Mouse (Mus musculus): ENCODE results near the gene Kdm2b. TPM values are rescaled to one million over a fixed set of nuclear protein-coding genes. Genes with fewer than 3 reads are reported as not detected.

Gene Kdm2b
- polyA plus RNA-seq, 1 experiment from 2014 or later: 108 TPM

- Histone ChIP-seq H3K9ac (no peak overlapping the region), H3K27me3 (no peaks in the 10 kb centered on the region), H3K4me1 (no peaks in the 10 kb centered on the region), H3K36me3 (replicated peaks) (peaks cover 70% of the 10 kb centered on the region), H3K9me3 (no peaks in the 10 kb centered on the region), H3K4me2 (no peak overlapping the region), H3K27ac (0 out of 2 replicates have a peak overlapping the region, but pooled peaks have one; percentile 6), H3K4me3 (replicated peaks) (no peak overlapping the region)
- WGBS: 49% methylated on average over 5 of the region's 5 CpGs
- ATAC-seq (ENCODE audit: low FRiP score): 0 out of 2 replicates have a peak, but pooled peaks have one; percentile 36
Measured at GRCm38 (mm10) chr5:122881313-122881712, 108.3 kb downstream of the Kdm2b start.

- Histone ChIP-seq H3K36me3 (replicated peaks) (peaks cover 71% of the 10 kb centered on the region), H3K9ac (no peak overlapping the region)
- 95% methylated on average over 37 of the region's 37 CpGs for WGBS
Measured at GRCm38 (mm10) chr5:122880241-122880980, 109.2 kb downstream of the Kdm2b start.

GRCm38 (mm10) chr5:122876671-122877070 lies 113.0 kb downstream of the Kdm2b start:
- no peaks in the 10 kb centered on the region for H3K9me3 ChIP-seq
- 81% methylated on average over 3 of the region's 3 CpGs for WGBS

More at GRCm38 (mm10) chr5:122880241-122880980, 109.2 kb downstream of the Kdm2b start:
- Histone ChIP-seq H3K9me3 (no peaks in the 10 kb centered on the region), H3K4me1 (no peaks in the 10 kb centered on the region), H3K27me3 (no peaks in the 10 kb centered on the region), H3K4me2 (no peak overlapping the region), H3K4me3 (replicated peaks) (no peak overlapping the region), H3K27ac (no peak overlapping the region)
- no peak for ATAC-seq (ENCODE audit: low FRiP score)

GRCm38 (mm10) chr5:122874359-122874758 lies 115.3 kb downstream of the Kdm2b start:
- Histone ChIP-seq H3K4me2 (no peak overlapping the region), H3K36me3 (replicated peaks) (peaks cover 62% of the 10 kb centered on the region)
- WGBS: 88% methylated on average over 3 of the region's 3 CpGs

More at GRCm38 (mm10) chr5:122876671-122877070, 113.0 kb downstream of the Kdm2b start:
- Histone ChIP-seq H3K36me3 (replicated peaks) (peaks cover 74% of the 10 kb centered on the region), H3K4me1 (no peaks in the 10 kb centered on the region), H3K4me2 (no peak overlapping the region), H3K27me3 (no peaks in the 10 kb centered on the region), H3K9ac (no peak overlapping the region), H3K27ac (no peak overlapping the region), H3K4me3 (replicated peaks) (no peak overlapping the region)
- ATAC-seq (ENCODE audit: low FRiP score): no peak

GRCm38 (mm10) chr5:122873573-122873972 lies 116.0 kb downstream of the Kdm2b start:
- H3K36me3 ChIP-seq (replicated peaks): peaks cover 58% of the 10 kb centered on the region
- 79% methylated on average over 2 of the region's 2 CpGs for WGBS

More at GRCm38 (mm10) chr5:122874359-122874758, 115.3 kb downstream of the Kdm2b start:
- Histone ChIP-seq H3K9ac (no peak overlapping the region), H3K9me3 (no peaks in the 10 kb centered on the region), H3K4me3 (replicated peaks) (no peak overlapping the region), H3K27me3 (no peaks in the 10 kb centered on the region), H3K27ac (no peak overlapping the region), H3K4me1 (no peaks in the 10 kb centered on the region)
- ATAC-seq (ENCODE audit: low FRiP score): no peak

GRCm38 (mm10) chr5:122872626-122873025 lies 117.0 kb downstream of the Kdm2b start:
- WGBS: 89% methylated on average over 3 of the region's 3 CpGs
- Histone ChIP-seq H3K9ac (no peak overlapping the region), H3K36me3 (replicated peaks) (peaks cover 58% of the 10 kb centered on the region), H3K4me1 (no peaks in the 10 kb centered on the region), H3K27ac (no peak overlapping the region), H3K9me3 (no peaks in the 10 kb centered on the region), H3K4me2 (no peak overlapping the region), H3K27me3 (no peaks in the 10 kb centered on the region), H3K4me3 (replicated peaks) (no peak overlapping the region)
- no peak for ATAC-seq (ENCODE audit: low FRiP score)

More at GRCm38 (mm10) chr5:122873573-122873972, 116.0 kb downstream of the Kdm2b start:
- H3K27ac ChIP-seq: no peak overlapping the region
- H3K9ac ChIP-seq: no peak overlapping the region
- H3K9me3 ChIP-seq: no peaks in the 10 kb centered on the region
- no peak overlapping the region for H3K4me3 ChIP-seq (replicated peaks)
- no peak for ATAC-seq (ENCODE audit: low FRiP score)
- H3K4me2 ChIP-seq: no peak overlapping the region
- no peaks in the 10 kb centered on the region for H3K27me3 ChIP-seq
- no peaks in the 10 kb centered on the region for H3K4me1 ChIP-seq

- no peak for ATAC-seq (ENCODE audit: low FRiP score)
- Histone ChIP-seq H3K36me3 (replicated peaks) (peaks cover 52% of the 10 kb centered on the region), H3K9me3 (no peaks in the 10 kb centered on the region), H3K9ac (no peak overlapping the region), H3K4me3 (replicated peaks) (no peak overlapping the region), H3K4me2 (no peak overlapping the region), H3K27ac (no peak overlapping the region), H3K4me1 (no peaks in the 10 kb centered on the region), H3K27me3 (no peaks in the 10 kb centered on the region)
- WGBS: 95% methylated on average over 2 of the region's 2 CpGs
Measured at GRCm38 (mm10) chr5:122863053-122863452, 126.6 kb downstream of the Kdm2b start.

- no peak overlapping the region for H3K4me3 ChIP-seq (replicated peaks)
Measured at GRCm38 (mm10) chr5:122855858-122856257, 133.8 kb downstream of the Kdm2b start.

GRCm38 (mm10) chr5:122852611-122853010 lies 137.0 kb downstream of the Kdm2b start:
- H3K27ac ChIP-seq: no peak overlapping the region
- no peak overlapping the region for H3K4me2 ChIP-seq
- no peak overlapping the region for H3K4me3 ChIP-seq (replicated peaks)
- 87% methylated on average over 2 of the region's 2 CpGs for WGBS
- ATAC-seq (ENCODE audit: low FRiP score): no peak
- no peak overlapping the region for H3K9ac ChIP-seq
- H3K9me3 ChIP-seq: no peaks in the 10 kb centered on the region
- no peaks in the 10 kb centered on the region for H3K36me3 ChIP-seq (replicated peaks)
- no peaks in the 10 kb centered on the region for H3K27me3 ChIP-seq
- peaks cover 24% of the 10 kb centered on the region for H3K4me1 ChIP-seq

More at GRCm38 (mm10) chr5:122855858-122856257, 133.8 kb downstream of the Kdm2b start:
- Histone ChIP-seq H3K27me3 (no peaks in the 10 kb centered on the region), H3K9me3 (no peaks in the 10 kb centered on the region), H3K27ac (no peak overlapping the region), H3K4me2 (no peak overlapping the region), H3K9ac (no peak overlapping the region), H3K4me1 (peaks cover 11% of the 10 kb centered on the region), H3K36me3 (replicated peaks) (no peaks in the 10 kb centered on the region; the same call in 1 of the 2 replicates)
- 85% methylated on average over 3 of the region's 3 CpGs for WGBS
- no peak for ATAC-seq (ENCODE audit: low FRiP score)

GRCm38 (mm10) chr5:122850319-122851002 lies 139.2 kb downstream of the Kdm2b start:
- H3K9ac ChIP-seq: peak overlapping the region; percentile 95
- H3K27ac ChIP-seq: peak overlapping the region; percentile 94
- H3K4me3 ChIP-seq (replicated peaks): peak overlapping the region; percentile 84
- H3K4me1 ChIP-seq: peaks cover 24% of the 10 kb centered on the region
- under 1% methylated on average over 38 of the region's 38 CpGs for WGBS
- peak overlapping the region; percentile 95 for H3K4me2 ChIP-seq
- peak; percentile 81 for ATAC-seq (ENCODE audit: low FRiP score)
- H3K9me3 ChIP-seq: no peaks in the 10 kb centered on the region
- no peaks in the 10 kb centered on the region for H3K27me3 ChIP-seq
- no peaks in the 10 kb centered on the region for H3K36me3 ChIP-seq (replicated peaks)

GRCm38 (mm10) chr5:122849521-122850318 lies 139.9 kb downstream of the Kdm2b start, which contains the start of gene Rnf34:
TSS of gene Rnf34 (plus strand) at chr5:122850048.
- H3K27me3 ChIP-seq: no peaks in the 10 kb centered on the region
- peak within 1 kb of the TSS; percentile 84 for H3K4me3 ChIP-seq (replicated peaks)
- peak; percentile 100 for ATAC-seq (ENCODE audit: low FRiP score)
- H3K9ac ChIP-seq: peak within 1 kb of the TSS; percentile 95
- no peaks in the 10 kb centered on the region for H3K9me3 ChIP-seq
- peaks cover 24% of the 10 kb centered on the region for H3K4me1 ChIP-seq
- peak within 1 kb of the TSS; percentile 94 for H3K27ac ChIP-seq
- under 1% methylated on average over 61 of the region's 61 CpGs for WGBS
- peak within 1 kb of the TSS; percentile 95 for H3K4me2 ChIP-seq
- no peaks in the 10 kb centered on the region for H3K36me3 ChIP-seq (replicated peaks)

GRCm38 (mm10) chr5:122843799-122844198 lies 145.8 kb downstream of the Kdm2b start:
- H3K27me3 ChIP-seq: no peaks in the 10 kb centered on the region
- H3K4me2 ChIP-seq: no peak overlapping the region
- WGBS: 83% methylated on average over 5 of the region's 5 CpGs
- ATAC-seq (ENCODE audit: low FRiP score): no peak
- H3K9me3 ChIP-seq: no peaks in the 10 kb centered on the region
- no peak overlapping the region for H3K4me3 ChIP-seq (replicated peaks)
- H3K36me3 ChIP-seq (replicated peaks): no peaks in the 10 kb centered on the region
- no peak overlapping the region for H3K9ac ChIP-seq
- H3K4me1 ChIP-seq: peaks cover 3% of the 10 kb centered on the region; the same call in 1 of the 2 replicates
- H3K27ac ChIP-seq: no peak overlapping the region

Measured in forebrain, embryonic 12.5 days (tissue).